Mouse (Mus musculus) adrenal gland, adult (tissue): ENCODE measurements at regions not wholly inside any gene's neighbourhood (a gene's known extent, or its start where the extent isn't known, plus 50 kb on each side); places are given as distances from the start of the nearest gene placed in this dataset.

ENCODE experiments used
- DNase-seq, 2 experiments: peaks; one replicate each; pipeline ENCODE4 v3.0.0; 2022 to 2023; ENCODE audit warnings: low spot score in 1 of 2; ENCODE audit not compliant: inconsistent age in 2 of 2

DNA sequence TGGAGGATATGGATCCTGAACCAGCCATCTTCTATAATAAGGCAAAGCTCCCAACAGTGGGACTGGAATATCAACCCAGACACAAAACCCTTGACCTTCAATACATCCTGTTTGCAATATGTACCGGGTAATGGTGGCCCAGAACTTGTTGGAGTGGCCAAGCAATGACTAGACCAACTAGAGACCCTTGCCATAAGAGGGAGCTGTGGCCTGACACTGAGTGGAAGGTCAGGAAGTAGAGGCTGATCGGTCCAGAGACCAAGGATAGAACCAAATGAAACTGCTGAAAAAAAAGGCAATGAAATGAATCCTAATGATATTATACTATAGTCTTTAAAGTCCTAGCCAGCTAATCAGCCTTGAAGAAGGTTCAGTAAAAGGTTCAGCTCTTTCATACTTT lies 57.2 kb upstream of the Cav2 start:
- DNase-seq: no peak

DNA sequence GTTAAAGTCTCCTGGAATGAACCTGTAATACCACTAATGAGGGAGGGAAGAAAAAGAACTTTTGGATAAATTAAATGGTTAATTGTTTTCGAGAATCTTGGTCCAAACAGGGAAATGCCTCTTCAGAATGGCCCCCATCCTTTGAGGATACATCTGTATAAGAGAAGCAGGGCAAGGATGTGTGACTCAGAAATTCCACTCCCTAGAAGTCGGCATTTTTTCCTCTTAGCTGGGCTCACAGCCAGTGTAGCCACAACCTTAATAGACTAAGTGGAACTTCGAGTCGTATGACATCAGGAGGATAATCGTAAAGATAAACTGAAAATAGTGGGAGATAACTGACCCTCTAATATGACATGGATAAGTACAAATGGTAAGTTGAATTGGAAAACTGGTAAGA lies 56.1 kb upstream of the Cav2 start:
- peak; percentile 23 to 81 for DNase-seq

DNA sequence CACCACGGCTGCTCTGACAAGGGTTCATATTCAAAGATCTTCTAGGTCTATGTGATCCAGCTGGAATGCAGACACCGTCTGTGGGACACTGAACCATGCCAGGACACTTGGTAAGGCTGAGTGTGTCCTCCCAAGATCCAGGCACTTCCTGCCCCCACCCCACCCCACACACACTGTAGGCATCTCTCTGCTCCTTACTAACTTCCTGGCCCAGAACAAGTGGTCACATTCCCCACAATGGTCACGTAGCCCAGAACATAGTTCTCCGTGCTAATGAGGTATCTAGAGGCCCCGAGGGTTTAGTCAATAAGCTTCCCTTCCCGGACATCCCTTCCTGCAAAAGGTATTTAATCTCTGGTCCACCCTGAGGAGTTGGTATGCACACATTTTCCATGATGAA lies 54.5 kb upstream of the Cav2 start:
- no peak for DNase-seq
